Mouse (Mus musculus): Measurements from ENCODE around the gene Gm21477.
"Not testable (repeated sequence)": the region's sequence is repeated elsewhere in the genome, so short reads cannot be mapped to it uniquely, and the experiment has no call there.

Gm21477 gene

GRCm38 (mm10) chrY:87116521-87116920 lies at the start of gene Gm21477:
Gene Gm21477, plus strand, starts transcription at chrY:87116821.
- not testable (repeated sequence) for DNase-seq

Measured in cerebellum, adult 11 months (tissue).